Mouse (Mus musculus) spleen, adult 18-20 months (tissue): Measurements from ENCODE around the gene Ctsa.
"Not testable (repeated sequence)": the region's sequence is repeated elsewhere in the genome, so short reads cannot be mapped to it uniquely, and the experiment has no call there.

Experiments
- DNase-seq, 2 experiments: peaks; one replicate each; pipeline ENCODE4 v3.0.0; 2022; ENCODE audit warnings: mixed read lengths in 2 of 2

The Ctsa gene

GRCm38 (mm10) chr2:164856309-164857100 is 23.8 kb downstream of the Ctsa start:
- peak in 1 of 2 experiments; percentile 31 for DNase-seq

GRCm38 (mm10) chr2:164857101-164857821 is 24.6 kb downstream of the Ctsa start, which contains the start of gene Pltp:
Gene Pltp, minus strand, starts transcription at chr2:164857711.
- peak; percentile 27 to 40 for DNase-seq

GRCm38 (mm10) chr2:164857842-164858553 is 25.3 kb downstream of the Ctsa start:
- no peak for DNase-seq

GRCm38 (mm10) chr2:164859155-164859554 is 26.5 kb downstream of the Ctsa start:
- DNase-seq, result no peak

GRCm38 (mm10) chr2:164859640-164860432 is 27.2 kb downstream of the Ctsa start:
- no peak for DNase-seq

- DNase-seq, result no peak
These were observed 28.4 kb downstream of the Ctsa start for GRCm38 (mm10) chr2:164861094-164861493.

GRCm38 (mm10) chr2:164862179-164862861 is 29.6 kb downstream of the Ctsa start:
- no peak for DNase-seq

GRCm38 (mm10) chr2:164863411-164863810 is 30.7 kb downstream of the Ctsa start:
- not testable (repeated sequence) for DNase-seq

- no peak for DNase-seq
These were observed 31.9 kb downstream of the Ctsa start for GRCm38 (mm10) chr2:164864593-164864992.

GRCm38 (mm10) chr2:164866741-164867551 is 34.3 kb downstream of the Ctsa start:
- DNase-seq, result peak in 1 of 2 experiments; percentile 44

- DNase-seq, result no peak
These were observed 34.9 kb downstream of the Ctsa start for GRCm38 (mm10) chr2:164867566-164867965.

- DNase-seq, result peak in 1 of 2 experiments; percentile 53
These were observed 35.8 kb downstream of the Ctsa start for GRCm38 (mm10) chr2:164868491-164868890.

- DNase-seq, result no peak
These were observed 39.1 kb downstream of the Ctsa start for GRCm38 (mm10) chr2:164871602-164872303.

- DNase-seq, result no peak
These were observed 40.9 kb downstream of the Ctsa start for GRCm38 (mm10) chr2:164873621-164874020.

- DNase-seq, result no peak
These were observed 41.6 kb downstream of the Ctsa start for GRCm38 (mm10) chr2:164874239-164874769.

- DNase-seq, result not testable (repeated sequence)
These were observed 43.0 kb downstream of the Ctsa start for GRCm38 (mm10) chr2:164875648-164876047.

GRCm38 (mm10) chr2:164877376-164878215 is 44.9 kb downstream of the Ctsa start:
- not testable (repeated sequence) for DNase-seq

GRCm38 (mm10) chr2:164878509-164879227 is 46.0 kb downstream of the Ctsa start:
- DNase-seq, result peak; percentile 50 to 53
